Mouse (Mus musculus) MEL (cell line): ENCODE results near the gene Slc25a34. TPM values are rescaled to one million over a fixed set of nuclear protein-coding genes. Genes with fewer than 3 reads are reported as not detected.

ENCODE experiments used
- DNase-seq: peaks from one replicate; pipeline ENCODE4 v3.0.0; 2011; ENCODE audit warnings: low read depth, low spot score
- H3K27ac ChIP-seq: 2 replicates; pipeline ENCODE4 v1.5.1; 2012; ENCODE audit warnings: low read depth, mild to moderate bottlenecking, control low read depth, low read length, moderate library complexity; ENCODE audit not compliant: control insufficient read depth
- H3K27me3 ChIP-seq, 2 experiments: fragments of 150-350 bp in 1 of 2; sonication (generic) in 1 of 2; 2 replicates each; pipeline ENCODE4 v1.6.1; 2012; ENCODE audit warnings: low read length in 2 of 2, mild to moderate bottlenecking in 2 of 2, improper control_type of control experiment in 1 of 2, moderate library complexity in 1 of 2; ENCODE audit not compliant: insufficient read depth in 2 of 2, control insufficient read depth in 1 of 2
- H3K36me3 ChIP-seq, 2 experiments: 2 replicates each; pipeline ENCODE4 v1.6.1; 2012 to 2014; ENCODE audit warnings: low read length in 2 of 2, improper control_type of control experiment in 1 of 2, inconsistent platforms in 1 of 2, mild to moderate bottlenecking in 1 of 2; ENCODE audit not compliant: insufficient read depth in 2 of 2, control insufficient read depth in 1 of 2
- H3K4me1 ChIP-seq, 2 experiments: fragments of 150-350 bp in 1 of 2; sonication (generic) in 1 of 2; 2 replicates each; pipeline ENCODE4 v1.6.1; 2012; ENCODE audit warnings: low read length in 2 of 2, improper control_type of control experiment in 1 of 2, mild to moderate bottlenecking in 1 of 2; ENCODE audit not compliant: insufficient read depth in 2 of 2, control insufficient read depth in 1 of 2
- H3K4me3 ChIP-seq, 2 experiments: fragments of 150-350 bp in 1 of 2; sonication (generic) in 1 of 2; 2 replicates each; pipeline ENCODE4 v1.5.1; 2012; ENCODE audit warnings: low read depth in 2 of 2, low read length in 2 of 2, mild to moderate bottlenecking in 2 of 2, moderate library complexity in 2 of 2, control low read depth in 1 of 2, improper control_type of control experiment in 1 of 2; ENCODE audit not compliant: control insufficient read depth in 1 of 2, insufficient read depth in 1 of 2
- H3K79me2 ChIP-seq: 2 replicates; pipeline ENCODE4 v1.6.1; 2012; ENCODE audit warnings: mild to moderate bottlenecking, low read length, moderate library complexity; ENCODE audit not compliant: control insufficient read depth, poor library complexity, insufficient read depth
- H3K9ac ChIP-seq: 2 replicates; pipeline ENCODE4 v1.6.1; 2012; ENCODE audit warnings: low read depth, mild to moderate bottlenecking, control low read depth, low read length, moderate library complexity; ENCODE audit not compliant: control insufficient read depth, poor library complexity, severe bottlenecking
- H3K9me3 ChIP-seq: fragments of 150-350 bp; sonication (generic); replicated peaks from 2 replicates; pipeline ENCODE4 v1.6.1; 2012; ENCODE audit warnings: mild to moderate bottlenecking, low read length, improper control_type of control experiment, moderate library complexity; ENCODE audit not compliant: insufficient read depth
- CHD1 ChIP-seq: IDR thresholded peaks from 2 replicates; pipeline ENCODE4 v1.6.1; 2012; ENCODE audit warnings: low read depth, mild to moderate bottlenecking, inconsistent platforms, low read length, improper control_type of control experiment
- CHD2 ChIP-seq: IDR thresholded peaks from 2 replicates; pipeline ENCODE4 v1.6.1; 2011; ENCODE audit warnings: low read length, improper control_type of control experiment
- ELF1 ChIP-seq: IDR thresholded peaks from 2 replicates; pipeline ENCODE4 v1.6.1; 2014; ENCODE audit warnings: low read depth, mild to moderate bottlenecking, inconsistent platforms, low read length, improper control_type of control experiment, moderate library complexity
- GATA1 ChIP-seq: IDR thresholded peaks from 2 replicates; pipeline ENCODE4 v1.6.1; 2011; ENCODE audit warnings: low read depth, low read length, improper control_type of control experiment
- MAFK ChIP-seq: IDR thresholded peaks from 2 replicates; pipeline ENCODE4 v1.6.1; 2011; ENCODE audit warnings: low read depth, mild to moderate bottlenecking, low read length, improper control_type of control experiment, borderline replicate concordance
- MAX ChIP-seq: IDR thresholded peaks from 2 replicates; pipeline ENCODE4 v1.6.1; 2011; ENCODE audit warnings: low read length, improper control_type of control experiment
- MAZ ChIP-seq: IDR thresholded peaks from 2 replicates; pipeline ENCODE4 v1.6.1; 2012; ENCODE audit warnings: low read depth, mild to moderate bottlenecking, inconsistent platforms, low read length, improper control_type of control experiment
- MYC ChIP-seq: IDR thresholded peaks from 2 replicates; pipeline ENCODE4 v1.6.1; 2011; ENCODE audit warnings: low read depth, mild to moderate bottlenecking, low read length, improper control_type of control experiment, moderate library complexity
- NELFE ChIP-seq: IDR thresholded peaks from 2 replicates; pipeline ENCODE4 v1.6.1; 2011; ENCODE audit warnings: low read depth, low read length, improper control_type of control experiment
- NRF1 ChIP-seq: IDR thresholded peaks from 2 replicates; pipeline ENCODE4 v1.6.1; 2014; ENCODE audit warnings: low read depth, mild to moderate bottlenecking, inconsistent platforms, low read length, improper control_type of control experiment, moderate library complexity; ENCODE audit not compliant: poor library complexity, insufficient read depth, severe bottlenecking
- POLR2A ChIP-seq, 2 experiments: IDR thresholded peaks; 2 replicates each; pipeline ENCODE4 v1.6.1; 2011 to 2012; ENCODE audit warnings: low read length in 2 of 2, mild to moderate bottlenecking in 2 of 2, control low read depth in 1 of 2, improper control_type of control experiment in 1 of 2, low read depth in 1 of 2, moderate library complexity in 1 of 2; ENCODE audit not compliant: control insufficient read depth in 1 of 2, insufficient read depth in 1 of 2, poor library complexity in 1 of 2
- POLR2AphosphoS5 ChIP-seq: IDR thresholded peaks from 2 replicates; pipeline ENCODE4 v1.6.1; 2012; ENCODE audit warnings: low read depth, borderline replicate concordance, mild to moderate bottlenecking, inconsistent platforms, low read length, moderate library complexity, mixed read lengths
- RAD21 ChIP-seq: IDR thresholded peaks from 2 replicates; pipeline ENCODE4 v1.6.1; 2011; ENCODE audit warnings: mild to moderate bottlenecking, low read depth, low read length, improper control_type of control experiment
- TBP ChIP-seq: IDR thresholded peaks from 2 replicates; pipeline ENCODE4 v1.8.0; 2011; ENCODE audit warnings: low read depth, low read length, improper control_type of control experiment
- UBTF ChIP-seq: IDR thresholded peaks from 2 replicates; pipeline ENCODE4 v1.6.1; 2012; ENCODE audit warnings: low read depth, mild to moderate bottlenecking, inconsistent platforms, low read length, improper control_type of control experiment, moderate library complexity, borderline replicate concordance; ENCODE audit not compliant: insufficient read depth
- USF2 ChIP-seq, 2 experiments: IDR thresholded peaks; 2 replicates each; pipeline ENCODE4 v1.6.1; 2011 to 2012; ENCODE audit warnings: improper control_type of control experiment in 2 of 2, low read length in 2 of 2, borderline replicate concordance in 1 of 2, inconsistent platforms in 1 of 2, low read depth in 1 of 2, mild to moderate bottlenecking in 1 of 2; ENCODE audit not compliant: insufficient read depth in 1 of 2
- ZC3H11A ChIP-seq: IDR thresholded peaks from 2 replicates; pipeline ENCODE4 v1.6.1; 2012; ENCODE audit warnings: low read depth, mild to moderate bottlenecking, inconsistent platforms, low read length, improper control_type of control experiment
- polyA plus RNA-seq, 2 experiments: library from polyadenylated mRNA; stranded (reverse) in 1 of 2; unstranded in 1 of 2; fragments of >175 nt in 1 of 2; fragments of >200 nt in 1 of 2; gene quantifications; 2 replicates each; pipeline versions ENCODE4 v1.2.1 to v1.2.4; 2012; ENCODE audit warnings: low replicate concordance in 2 of 2, low read depth in 1 of 2; ENCODE audit not compliant: insufficient read length in 2 of 2, insufficient read depth in 1 of 2, missing spikeins in 1 of 2
- total RNA-seq: library from RNA; depleted of rRNA; stranded (reverse); fragments of 300-350 nt; gene quantifications from 2 replicates; pipeline ENCODE4 v1.2.3, GENCODE M21; 2012

Slc25a34 gene
- total and polyA plus RNA-seq, 3 experiments: 0.10 TPM; not detected in 2

GRCm38 (mm10) chr4:141631250-141631649 is 7.6 kb upstream of the Slc25a34 start:
- Histone ChIP-seq H3K9ac (no peak overlapping the region), H3K36me3 (peaks cover 0 to 1% of the 10 kb centered on the region in 2 experiments; a peak in 1 of 4 replicates)

GRCm38 (mm10) chr4:141630021-141630420 is 6.4 kb upstream of the Slc25a34 start:
- Histone ChIP-seq H3K9ac (no peak overlapping the region), H3K36me3 (peaks cover 0 to 1% of the 10 kb centered on the region in 2 experiments; a peak in 1 of 4 replicates), H3K9me3 (no peaks in the 10 kb centered on the region), H3K4me3 (no peak overlapping the region), H3K27ac (no peak overlapping the region), H3K27me3 (no peaks in the 10 kb centered on the region), H3K4me1 (no peaks in the 10 kb centered on the region), H3K79me2 (no peaks in the 10 kb centered on the region)
- no peak for DNase-seq
- TF ChIP-seq POLR2AphosphoS5 (no peak), USF2 (IDR thresholded peaks at IDR 0.05; ENCODE audit: borderline replicate concordance in 1 of 2, insufficient read depth in 1 of 2, low read depth in 1 of 2, low read length in 2 of 2) (no peak), NRF1 (no peak), CHD2 (no peak), RAD21 (no peak), TBP (no peak), MAZ (no peak)

More at GRCm38 (mm10) chr4:141631250-141631649, 7.6 kb upstream of the Slc25a34 start:
- Histone ChIP-seq H3K4me1 (no peaks in the 10 kb centered on the region), H3K79me2 (no peaks in the 10 kb centered on the region), H3K4me3 (no peak overlapping the region), H3K27ac (no peak overlapping the region), H3K9me3 (no peaks in the 10 kb centered on the region), H3K27me3 (no peaks in the 10 kb centered on the region)
- DNase-seq: no peak
- TF ChIP-seq POLR2A (IDR thresholded peaks at IDR 0.05; ENCODE audit: control insufficient read depth in 1 of 2, insufficient read depth in 1 of 2, low read depth in 1 of 2, low read length in 2 of 2, poor library complexity in 1 of 2) (no peak), MAX (no peak), NELFE (no peak), ELF1 (no peak), ZC3H11A (no peak), MAFK (no peak), MYC (no peak), TBP (no peak)

- TF ChIP-seq UBTF: no peak
- TF ChIP-seq ZC3H11A: no peak
- TF ChIP-seq CHD1: no peak
- no peak for TF ChIP-seq GATA1
- TF ChIP-seq, all 39 proteins: peak for 0
- no peak for DNase-seq
- Histone ChIP-seq H3K27ac (no peak overlapping the region), H3K9ac (no peak overlapping the region), H3K27me3 (no peaks in the 10 kb centered on the region), H3K4me1 (no peaks in the 10 kb centered on the region), H3K36me3 (peaks cover 0 to 1% of the 10 kb centered on the region in 2 experiments; a peak in 1 of 4 replicates), H3K4me3 (no peak overlapping the region), H3K9me3 (no peaks in the 10 kb centered on the region), H3K79me2 (no peaks in the 10 kb centered on the region)
Measured at GRCm38 (mm10) chr4:141628661-141629060, 5.0 kb upstream of the Slc25a34 start.
